Mouse (Mus musculus): Measurements from ENCODE around the gene Wnt3. TPM values are rescaled to one million over a fixed set of nuclear protein-coding genes. Genes with fewer than 3 reads are reported as not detected.
"Not testable (repeated sequence)": the region's sequence is repeated elsewhere in the genome, so short reads cannot be mapped to it uniquely, and the experiment has no call there.

Wnt3 gene
- 5.6 and 7.0 TPM in 2 replicates for polyA plus RNA-seq (2012; rRNA removed)

- under 1% methylated on average over 60 of the region's 60 CpGs for WGBS
Measured at GRCm38 (mm10) chr11:103773387-103774227, at the start of gene Wnt3. Gene Wnt3 (plus strand): TSS chr11:103774150.

GRCm38 (mm10) chr11:103724331-103724771 lies 49.6 kb upstream of the Wnt3 start:
- WGBS = 73% methylated on average over 11 of the region's 11 CpGs
- DNase-seq (ENCODE audit: low read depth, low spot score) = no peak

More at GRCm38 (mm10) chr11:103773387-103774227, at the start of gene Wnt3:
- DNase-seq (ENCODE audit: low read depth, low spot score) = no peak

- 67% methylated on average over 9 of the region's 9 CpGs for WGBS
- no peak for DNase-seq (ENCODE audit: low read depth, low spot score)
Measured at GRCm38 (mm10) chr11:103729282-103729985, 44.5 kb upstream of the Wnt3 start.

GRCm38 (mm10) chr11:103731594-103731993 lies 42.4 kb upstream of the Wnt3 start:
- WGBS = 68% methylated on average over 9 of the region's 9 CpGs
- no peak for DNase-seq (ENCODE audit: low read depth, low spot score)

- DNase-seq (ENCODE audit: low read depth, low spot score) = no peak
- WGBS = 85% methylated on average over 7 of the region's 7 CpGs
Measured at GRCm38 (mm10) chr11:103732306-103732705, 41.6 kb upstream of the Wnt3 start.

GRCm38 (mm10) chr11:103733069-103733468 lies 40.9 kb upstream of the Wnt3 start:
- DNase-seq (ENCODE audit: low read depth, low spot score) = no peak
- 85% methylated on average over 4 of the region's 4 CpGs for WGBS

- WGBS = 85% methylated on average over 2 of the region's 2 CpGs
- no peak for DNase-seq (ENCODE audit: low read depth, low spot score)
Measured at GRCm38 (mm10) chr11:103733961-103734360, 40.0 kb upstream of the Wnt3 start.

GRCm38 (mm10) chr11:103734411-103735045 lies 39.4 kb upstream of the Wnt3 start:
- DNase-seq (ENCODE audit: low read depth, low spot score) = no peak
- 47% methylated on average over 5 of the region's 5 CpGs for WGBS

- WGBS = 39% methylated on average over 19 of the region's 19 CpGs
- DNase-seq (ENCODE audit: low read depth, low spot score) = no peak
Measured at GRCm38 (mm10) chr11:103735046-103735781, 38.7 kb upstream of the Wnt3 start.

GRCm38 (mm10) chr11:103749306-103750089 lies 24.5 kb upstream of the Wnt3 start, which contains the start of gene Wnt9b:
Gene Wnt9b (minus strand): TSS chr11:103749821.
- no peak for DNase-seq (ENCODE audit: low read depth, low spot score)
- under 1% methylated on average over 57 of the region's 68 CpGs for WGBS

GRCm38 (mm10) chr11:103750612-103751011 lies 23.3 kb upstream of the Wnt3 start:
- WGBS = 25% methylated on average over 3 of the region's 3 CpGs

GRCm38 (mm10) chr11:103758054-103758453 lies 15.9 kb upstream of the Wnt3 start:
- 47% methylated on average over 11 of the region's 11 CpGs for WGBS
- DNase-seq (ENCODE audit: low read depth, low spot score) = no peak

More at GRCm38 (mm10) chr11:103750612-103751011, 23.3 kb upstream of the Wnt3 start:
- DNase-seq (ENCODE audit: low read depth, low spot score) = no peak

GRCm38 (mm10) chr11:103758706-103759105 lies 15.2 kb upstream of the Wnt3 start:
- WGBS = 15% methylated on average over 6 of the region's 6 CpGs
- no peak for DNase-seq (ENCODE audit: low read depth, low spot score)

GRCm38 (mm10) chr11:103760101-103760500 lies 13.8 kb upstream of the Wnt3 start:
- WGBS = 52% methylated on average over 7 of the region's 7 CpGs

GRCm38 (mm10) chr11:103760891-103761290 lies 13.1 kb upstream of the Wnt3 start:
- WGBS = 89% methylated on average over 5 of the region's 5 CpGs

More at GRCm38 (mm10) chr11:103760101-103760500, 13.8 kb upstream of the Wnt3 start:
- DNase-seq (ENCODE audit: low read depth, low spot score) = no peak

GRCm38 (mm10) chr11:103763410-103764163 lies 10.4 kb upstream of the Wnt3 start:
- WGBS = 8% methylated on average over 10 of the region's 10 CpGs
- no peak for DNase-seq (ENCODE audit: low read depth, low spot score)

More at GRCm38 (mm10) chr11:103760891-103761290, 13.1 kb upstream of the Wnt3 start:
- DNase-seq (ENCODE audit: low read depth, low spot score) = not testable (repeated sequence)

- DNase-seq (ENCODE audit: low read depth, low spot score) = no peak
- WGBS = 62% methylated on average over 6 of the region's 6 CpGs
Measured at GRCm38 (mm10) chr11:103764601-103765000, 9.3 kb upstream of the Wnt3 start.

- DNase-seq (ENCODE audit: low read depth, low spot score) = no peak
- WGBS = 47% methylated on average over 6 of the region's 6 CpGs
Measured at GRCm38 (mm10) chr11:103765556-103766011, 8.4 kb upstream of the Wnt3 start.
